In genomic region chr11:50952290-50952689, GRCm38 (mm10) we compare ENCODE assay signal across 13 mouse cellular contexts. TPM values are rescaled to one million over a fixed set of nuclear protein-coding genes. Genes with fewer than 3 reads are reported as not detected.
A peak's percentile ranks its signal among the peaks of the same experiment; 100 is the strongest.
DNase-seq lines count a peak whose midpoint lies in the region; ATAC-seq and TF ChIP-seq lines count a peak whose summit lies in the region.
"Had no signal": no experiment of that assay in that cellular context is flagged by ENCODE, and none has a peak within 500 bp of the region (broad histone marks: within the 10 kb centered on the region; RNA-seq: fewer than 3 reads in every experiment).

No protein-coding gene starts in this region.

- no peak overlapping the region for H3K27ac ChIP-seq in left cerebral cortex, adult 2 months

- intact Hi-C loops in heart, postnatal 14 days (cut with DNase I) = no loop called here
- intact Hi-C loops in left cerebral cortex, adult 2 months (cut with DNase I) = no loop called here

- no peak for TF ChIP-seq CTCF in left cerebral cortex, adult 2 months (IDR thresholded peaks at IDR 0.05)

- peak; percentile 44 for DNase-seq in heart, adult 11 months
- no peak for DNase-seq in heart, postnatal 14 days
- DNase-seq in right cerebral cortex, adult 18-20 months = peak; percentile 72
- no peak for DNase-seq in right cerebral cortex, postnatal 25 days
- DNase-seq in left cerebral cortex, adult 2 months (ENCODE audit: extremely low spot score in 1 of 2, low spot score in 2 of 2) = peak; percentile 22 to 57
- peak; percentile 69 for DNase-seq in telencephalon, adult 2 months (ENCODE audit: low read depth, low spot score)
- DNase-seq in layer of hippocampus, postnatal 36 days = no peak
- DNase-seq: cerebellum, postnatal 36 days; thymus, adult 2 months had no signal

- ATAC-seq in monocyte, adult 5-6 weeks (replicated peaks; ENCODE audit: insufficient number of reproducible peaks, low FRiP score, low TSS enrichment, poor library complexity, severe bottlenecking) = no peak
- ATAC-seq: hindbrain, embryonic 16.5 days had no signal

- no peak overlapping the region for H3K4me3 ChIP-seq in left cerebral cortex, adult 2 months

RNA-seq across cellular contexts. Expression of gene Prop1, which starts 1.3 kb away (rescaled TPM):
- total RNA-seq in heart, postnatal 14 days (2021) = not detected
- not detected for total RNA-seq in left cerebral cortex, adult 2 months (2021)
- not detected in 3 replicates for total RNA-seq in monocyte, adult 5-6 weeks (2017)
- not detected for total RNA-seq in layer of hippocampus, postnatal 36 days (2021)
- total RNA-seq: layer of hippocampus, postnatal 14 days; megakaryocyte, adult 5-6 weeks had no signal

RNA-seq across cellular contexts. Expression of gene 4933414I15Rik, which starts 8.7 kb away (rescaled TPM):
- total RNA-seq in heart, postnatal 14 days (2021) = not detected
- total RNA-seq in left cerebral cortex, adult 2 months (2021) = not detected
- not detected in 3 replicates for total RNA-seq in monocyte, adult 5-6 weeks (2017)
- total RNA-seq in layer of hippocampus, postnatal 36 days (2021) = not detected
- total RNA-seq: layer of hippocampus, postnatal 14 days; megakaryocyte, adult 5-6 weeks had no signal

RNA-seq across cellular contexts. Expression of gene Olfr1378, which starts 14.0 kb away (rescaled TPM):
- not detected for total RNA-seq in heart, postnatal 14 days (2021)
- total RNA-seq in left cerebral cortex, adult 2 months (2021) = not detected
- 0.53 TPM in 1 of 3 replicates, not detected in the others for total RNA-seq in monocyte, adult 5-6 weeks (2017)
- not detected for total RNA-seq in layer of hippocampus, postnatal 36 days (2021)
- total RNA-seq: layer of hippocampus, postnatal 14 days; megakaryocyte, adult 5-6 weeks had no signal

RNA-seq across cellular contexts. Expression of gene Zfp354b, which starts 20.9 kb away (rescaled TPM):
- 1 to 10 TPM in 1 of 2 experiments, under 1 TPM in 1; 0.96 to 1.7 TPM for total RNA-seq in heart, postnatal 14 days (2021)
- total RNA-seq in left cerebral cortex, adult 2 months (2021) = 1 to 10 TPM; 5.3 to 6.7 TPM
- not detected in 3 replicates for total RNA-seq in monocyte, adult 5-6 weeks (2017)
- total RNA-seq in layer of hippocampus, postnatal 36 days (2021) = 1 to 10 TPM; 6.5 to 7.4 TPM
- total RNA-seq: megakaryocyte, adult 5-6 weeks had no signal

RNA-seq across cellular contexts. Expression of gene Olfr1377, which starts 29.5 kb away (rescaled TPM):
- not detected for total RNA-seq in heart, postnatal 14 days (2021)
- not detected for total RNA-seq in left cerebral cortex, adult 2 months (2021)
- total RNA-seq in monocyte, adult 5-6 weeks (2017) = not detected in 3 replicates
- total RNA-seq in layer of hippocampus, postnatal 36 days (2021) = not detected
- total RNA-seq: layer of hippocampus, postnatal 14 days; megakaryocyte, adult 5-6 weeks had no signal

Comparison
In these comparisons a context has a peak if more than half of its experiments do, and no peak if none do; other contexts are left out.
1. DNase-seq: peak in heart, adult 11 months (single experiment), right cerebral cortex, adult 18-20 months (single experiment), left cerebral cortex, adult 2 months (2 of 2) and telencephalon, adult 2 months (single experiment); none in heart, postnatal 14 days (0 of 2), right cerebral cortex, postnatal 25 days (single experiment) and layer of hippocampus, postnatal 36 days (0 of 2).